Mouse (Mus musculus): ENCODE data around the gene Eci1.

- peak; percentile 81 for TF ChIP-seq CTCF (IDR thresholded peaks at IDR 0.05; ENCODE audit: low read depth)
- no peak for TF ChIP-seq EP300 (IDR thresholded peaks at IDR 0.05; ENCODE audit: low read depth)
These were observed 36.6 kb upstream of the Eci1 start for GRCm38 (mm10) chr17:24389865-24390264.
